Mouse (Mus musculus): Measurements from ENCODE around the gene Mgat4a. TPM values are rescaled to one million over a fixed set of nuclear protein-coding genes. Genes with fewer than 3 reads are reported as not detected.

Mgat4a gene
- total and polyA plus RNA-seq, 3 experiments, result 2.7 to 2.8 TPM; not detected in 1

GRCm38 (mm10) chr1:37496591-37497280 is 44.1 kb downstream of the Mgat4a start:
- Histone ChIP-seq H3K79me2 (ENCODE audit: control insufficient read depth, insufficient read depth, low read length, poor library complexity) (no peaks in the 10 kb centered on the region), H3K9me3 (replicated peaks; ENCODE audit: insufficient read depth, low read length) (no peaks in the 10 kb centered on the region), H3K27ac (ENCODE audit: control insufficient read depth, low read depth, low read length) (no peak overlapping the region), H3K36me3 (ENCODE audit: control insufficient read depth in 1 of 2, insufficient read depth in 2 of 2, low read length in 2 of 2) (peaks cover 0 to 3% of the 10 kb centered on the region in 2 experiments; a peak in 2 of 4 replicates), H3K4me1 (ENCODE audit: control insufficient read depth in 1 of 2, insufficient read depth in 2 of 2, low read length in 2 of 2) (peaks cover 0 to 7% of the 10 kb centered on the region in 2 experiments; a peak in 2 of 4 replicates), H3K27me3 (ENCODE audit: control insufficient read depth in 1 of 2, insufficient read depth in 2 of 2, low read length in 2 of 2) (no peaks in the 10 kb centered on the region), H3K4me3 (ENCODE audit: control insufficient read depth in 1 of 2, insufficient read depth in 1 of 2, low read depth in 2 of 2, low read length in 2 of 2) (no peak overlapping the region), H3K9ac (ENCODE audit: control insufficient read depth, low read depth, low read length, poor library complexity, severe bottlenecking) (no peak overlapping the region)
- no peak for DNase-seq (ENCODE audit: low read depth, low spot score)
- no peak for TF ChIP-seq BHLHE40 (IDR thresholded peaks at IDR 0.05; ENCODE audit: borderline replicate concordance, low read depth, low read length)
- no peak for TF ChIP-seq E2F4 (IDR thresholded peaks at IDR 0.05; ENCODE audit: borderline replicate concordance, low read depth, low read length)
- no peak for TF ChIP-seq USF2 (IDR thresholded peaks at IDR 0.05; ENCODE audit: borderline replicate concordance in 1 of 2, insufficient read depth in 1 of 2, low read depth in 1 of 2, low read length in 2 of 2)
- no peak for TF ChIP-seq CHD1 (IDR thresholded peaks at IDR 0.05; ENCODE audit: low read depth, low read length)
- no peak for TF ChIP-seq JUND (IDR thresholded peaks at IDR 0.05; ENCODE audit: low read depth, low read length)
- no peak for TF ChIP-seq UBTF (IDR thresholded peaks at IDR 0.05; ENCODE audit: borderline replicate concordance, insufficient read depth, low read depth, low read length)
- no peak for TF ChIP-seq ETS1 (IDR thresholded peaks at IDR 0.05; ENCODE audit: low read depth, low read length)
- no peak for TF ChIP-seq USF1 (IDR thresholded peaks at IDR 0.05; ENCODE audit: low read depth, low read length)
- TF ChIP-seq POLR2AphosphoS5 (IDR thresholded peaks at IDR 0.05; ENCODE audit: borderline replicate concordance, low read depth, low read length), result no peak
- no peak for TF ChIP-seq SIN3A (IDR thresholded peaks at IDR 0.05; ENCODE audit: low read length)
- no peak for TF ChIP-seq NELFE (IDR thresholded peaks at IDR 0.05; ENCODE audit: low read depth, low read length)
- no peak for TF ChIP-seq POLR2A (IDR thresholded peaks at IDR 0.05; ENCODE audit: control insufficient read depth in 1 of 2, insufficient read depth in 1 of 2, low read depth in 1 of 2, low read length in 2 of 2, poor library complexity in 1 of 2)
- TF ChIP-seq ZMIZ1 (IDR thresholded peaks at IDR 0.05; ENCODE audit: low read depth, low read length), result no peak
- no peak for TF ChIP-seq MYB (IDR thresholded peaks at IDR 0.05; ENCODE audit: low read depth, low read length)
- no peak for TF ChIP-seq HCFC1 (IDR thresholded peaks at IDR 0.05; ENCODE audit: low read depth, low read length)

GRCm38 (mm10) chr1:37495698-37496321 is 45.0 kb downstream of the Mgat4a start:
- TF ChIP-seq POLR2A (IDR thresholded peaks at IDR 0.05; ENCODE audit: control insufficient read depth in 1 of 2, insufficient read depth in 1 of 2, low read depth in 1 of 2, low read length in 2 of 2, poor library complexity in 1 of 2) (no peak), CHD1 (IDR thresholded peaks at IDR 0.05; ENCODE audit: low read depth, low read length) (no peak), RAD21 (IDR thresholded peaks at IDR 0.05; ENCODE audit: low read depth, low read length) (no peak), NELFE (IDR thresholded peaks at IDR 0.05; ENCODE audit: low read depth, low read length) (no peak), ZMIZ1 (IDR thresholded peaks at IDR 0.05; ENCODE audit: low read depth, low read length) (no peak), USF2 (IDR thresholded peaks at IDR 0.05; ENCODE audit: borderline replicate concordance in 1 of 2, insufficient read depth in 1 of 2, low read depth in 1 of 2, low read length in 2 of 2) (no peak), ZKSCAN1 (IDR thresholded peaks at IDR 0.05; ENCODE audit: low read depth, low read length) (no peak), KAT2A (conservative IDR thresholded peaks at IDR 0.05; ENCODE audit: low read depth, low read length) (no peak), CTCF (IDR thresholded peaks at IDR 0.05 in 2 of 3, conservative IDR thresholded peaks at IDR 0.05 in 1 of 3; ENCODE audit: control insufficient read depth in 1 of 3, insufficient read depth in 1 of 3, low read depth in 2 of 3, low read length in 3 of 3, poor library complexity in 1 of 3, severe bottlenecking in 1 of 3) (no peak), JUND (IDR thresholded peaks at IDR 0.05; ENCODE audit: low read depth, low read length) (no peak), TBP (IDR thresholded peaks at IDR 0.05; ENCODE audit: low read depth, low read length) (no peak), MYC (IDR thresholded peaks at IDR 0.05; ENCODE audit: low read depth, low read length) (no peak), UBTF (IDR thresholded peaks at IDR 0.05; ENCODE audit: borderline replicate concordance, insufficient read depth, low read depth, low read length) (no peak), MEF2A (IDR thresholded peaks at IDR 0.05; ENCODE audit: extremely low read depth, insufficient replicate concordance, low read depth, low read length, poor library complexity, severe bottlenecking) (no peak), ETS1 (IDR thresholded peaks at IDR 0.05; ENCODE audit: low read depth, low read length) (no peak), MAFK (IDR thresholded peaks at IDR 0.05; ENCODE audit: borderline replicate concordance, low read depth, low read length) (no peak)
- no peaks in the 10 kb centered on the region for H3K27me3 ChIP-seq (ENCODE audit: control insufficient read depth in 1 of 2, insufficient read depth in 2 of 2, low read length in 2 of 2)
- no peak overlapping the region for H3K9ac ChIP-seq (ENCODE audit: control insufficient read depth, low read depth, low read length, poor library complexity, severe bottlenecking)
- H3K27ac ChIP-seq (ENCODE audit: control insufficient read depth, low read depth, low read length), result no peak overlapping the region
- no peaks in the 10 kb centered on the region for H3K79me2 ChIP-seq (ENCODE audit: control insufficient read depth, insufficient read depth, low read length, poor library complexity)
- DNase-seq (ENCODE audit: low read depth, low spot score), result no peak
- peaks cover 0 to 11% of the 10 kb centered on the region in 2 experiments; a peak in 2 of 4 replicates for H3K4me1 ChIP-seq (ENCODE audit: control insufficient read depth in 1 of 2, insufficient read depth in 2 of 2, low read length in 2 of 2)
- H3K4me3 ChIP-seq (ENCODE audit: control insufficient read depth in 1 of 2, insufficient read depth in 1 of 2, low read depth in 2 of 2, low read length in 2 of 2), result no peak overlapping the region
- H3K9me3 ChIP-seq (replicated peaks; ENCODE audit: insufficient read depth, low read length), result no peaks in the 10 kb centered on the region
- H3K36me3 ChIP-seq (ENCODE audit: control insufficient read depth in 1 of 2, insufficient read depth in 2 of 2, low read length in 2 of 2), result peaks cover 0 to 8% of the 10 kb centered on the region in 2 experiments; a peak in 2 of 4 replicates

All from MEL (cell line).